Mouse (Mus musculus) hindbrain, embryonic 16.5 days (tissue): ENCODE data around the gene Arsg. TPM values are rescaled to one million over a fixed set of nuclear protein-coding genes. Genes with fewer than 3 reads are reported as not detected.

Source experiments
- ATAC-seq: fragments of 200-750 bp; cut with Nextera tagmentation; 2 replicates; pipeline ENCODE4 v1.8.0; 2017; ENCODE audit warnings: moderate TSS enrichment, moderate library complexity
- H3K27ac ChIP-seq: fragments of 300-500 bp; sonication (generic); 2 replicates; pipeline ENCODE4 v1.5.1; 2014; ENCODE audit warnings: low read depth, mild to moderate bottlenecking, control low read depth, low read length, moderate library complexity
- H3K27me3 ChIP-seq: fragments of 300-500 bp; sonication (generic); replicated peaks from 2 replicates; pipeline ENCODE4 v1.6.1; 2014; ENCODE audit warnings: low read length; ENCODE audit not compliant: control insufficient read depth, insufficient read depth
- H3K36me3 ChIP-seq: fragments of 300-500 bp; sonication (generic); 2 replicates; pipeline ENCODE4 v1.6.1; 2014; ENCODE audit warnings: mild to moderate bottlenecking, low read length, moderate library complexity, mixed read lengths; ENCODE audit not compliant: control insufficient read depth, insufficient read depth
- H3K4me1 ChIP-seq: fragments of 300-500 bp; sonication (generic); 2 replicates; pipeline ENCODE4 v1.6.1; 2014; ENCODE audit warnings: low read depth, low read length; ENCODE audit not compliant: control insufficient read depth, insufficient read depth
- H3K4me2 ChIP-seq: fragments of 300-500 bp; sonication (generic); 2 replicates; pipeline ENCODE4 v1.6.1; 2014; ENCODE audit warnings: mild to moderate bottlenecking, low read length, control low read depth, moderate library complexity
- H3K4me3 ChIP-seq: fragments of 300-500 bp; sonication (generic); 2 replicates; pipeline ENCODE4 v1.5.1; 2014; ENCODE audit warnings: mild to moderate bottlenecking, low read length, control low read depth, moderate library complexity
- H3K9ac ChIP-seq: fragments of 300-500 bp; sonication (generic); 2 replicates; pipeline ENCODE4 v1.6.1; 2014; ENCODE audit warnings: low read depth, mild to moderate bottlenecking, control low read depth, low read length, moderate library complexity
- H3K9me3 ChIP-seq: fragments of 300-500 bp; sonication (generic); 2 replicates; pipeline ENCODE4 v1.6.1; 2014; ENCODE audit warnings: mild to moderate bottlenecking, low read length, moderate library complexity; ENCODE audit not compliant: control insufficient read depth
- WGBS: fragments of 180-500 bp; shearing (Covaris S2); extraction: QIAGEN DNeasy Blood & Tissue Kit; methylation state at CpG from one replicate; pipeline ENCODE4 v1.1.7; 2014; 5-methylcytosine and 5-hydroxymethylcytosine counted together
- polyA plus RNA-seq: library from polyadenylated mRNA; unstranded; fragments of >200 nt; fragmentation: Nextera tagmentation; extraction: Ambion mirVana; gene quantifications from 2 replicates; pipeline ENCODE4 v1.2.1, GENCODE M21; 2015

The Arsg gene
- polyA plus RNA-seq, 1 experiment from 2014 or later = 8.0 TPM

- Histone ChIP-seq H3K27ac (no peak overlapping the region), H3K36me3 (peaks cover 3% of the 10 kb centered on the region; the same call in 1 of the 2 replicates), H3K4me1 (no peaks in the 10 kb centered on the region), H3K4me3 (no peak overlapping the region), H3K27me3 (no peaks in the 10 kb centered on the region), H3K9ac (no peak overlapping the region), H3K4me2 (no peak overlapping the region), H3K9me3 (no peaks in the 10 kb centered on the region)
- WGBS = 83% methylated on average over 5 of the region's 5 CpGs
- no peak for ATAC-seq
These were observed 12.6 kb upstream of the Arsg start for GRCm38 (mm10) chr11:109460586-109460985.

GRCm38 (mm10) chr11:109465068-109465467, 8.1 kb upstream of the Arsg start:
- Histone ChIP-seq H3K27ac (no peak overlapping the region), H3K4me3 (no peak overlapping the region), H3K27me3 (no peaks in the 10 kb centered on the region), H3K4me1 (no peaks in the 10 kb centered on the region), H3K4me2 (no peak overlapping the region), H3K9ac (no peak overlapping the region), H3K9me3 (no peaks in the 10 kb centered on the region), H3K36me3 (0 out of 2 replicates have a peak, but pooled peaks cover 3% of the 10 kb centered on the region)
- ATAC-seq = no peak
- WGBS = 96% methylated on average over 4 of the region's 4 CpGs

GRCm38 (mm10) chr11:109466987-109467386, 6.2 kb upstream of the Arsg start:
- no peak overlapping the region for H3K4me2 ChIP-seq
- 79% methylated on average over 8 of the region's 8 CpGs for WGBS
- 0 out of 2 replicates have a peak, but pooled peaks cover 3% of the 10 kb centered on the region for H3K36me3 ChIP-seq
- H3K4me3 ChIP-seq = no peak overlapping the region
- no peaks in the 10 kb centered on the region for H3K9me3 ChIP-seq
- peaks cover 6% of the 10 kb centered on the region for H3K4me1 ChIP-seq
- ATAC-seq = no peak
- no peaks in the 10 kb centered on the region for H3K27me3 ChIP-seq
- H3K9ac ChIP-seq = no peak overlapping the region
- no peak overlapping the region for H3K27ac ChIP-seq

GRCm38 (mm10) chr11:109468133-109468532, 5.0 kb upstream of the Arsg start:
- Histone ChIP-seq H3K9me3 (no peaks in the 10 kb centered on the region), H3K27me3 (no peaks in the 10 kb centered on the region), H3K9ac (no peak overlapping the region), H3K36me3 (no peaks in the 10 kb centered on the region), H3K27ac (no peak overlapping the region), H3K4me2 (no peak overlapping the region), H3K4me1 (peaks cover 9% of the 10 kb centered on the region), H3K4me3 (no peak overlapping the region)
- WGBS = 88% methylated on average over 5 of the region's 5 CpGs
- ATAC-seq = no peak

- no peak overlapping the region for H3K4me3 ChIP-seq
- no peak overlapping the region for H3K9ac ChIP-seq
- 79% methylated on average over 9 of the region's 9 CpGs for WGBS
- H3K36me3 ChIP-seq = no peaks in the 10 kb centered on the region
- no peaks in the 10 kb centered on the region for H3K27me3 ChIP-seq
- peaks cover 14% of the 10 kb centered on the region for H3K4me1 ChIP-seq
- ATAC-seq = no peak
- H3K9me3 ChIP-seq = no peaks in the 10 kb centered on the region
- no peak overlapping the region for H3K27ac ChIP-seq
- no peak overlapping the region for H3K4me2 ChIP-seq
These were observed 3.0 kb upstream of the Arsg start for GRCm38 (mm10) chr11:109470170-109470569.

GRCm38 (mm10) chr11:109470921-109471861, 2.0 kb upstream of the Arsg start:
- Histone ChIP-seq H3K36me3 (no peaks in the 10 kb centered on the region), H3K9me3 (no peaks in the 10 kb centered on the region), H3K4me1 (peaks cover 14% of the 10 kb centered on the region), H3K27ac (no peak overlapping the region), H3K27me3 (no peaks in the 10 kb centered on the region), H3K9ac (no peak overlapping the region; the same call in 1 of the 2 replicates), H3K4me3 (peak overlapping the region; percentile 85), H3K4me2 (peak overlapping the region; percentile 91)
- WGBS = 36% methylated on average over 15 of the region's 15 CpGs
- ATAC-seq = no peak

GRCm38 (mm10) chr11:109472171-109472691, 943 bp upstream of the Arsg start:
- Histone ChIP-seq H3K36me3 (no peaks in the 10 kb centered on the region), H3K9ac (peak overlapping the region; percentile 91), H3K27me3 (no peaks in the 10 kb centered on the region), H3K9me3 (no peaks in the 10 kb centered on the region), H3K4me1 (peaks cover 14% of the 10 kb centered on the region), H3K27ac (no peak overlapping the region; the same call in 1 of the 2 replicates), H3K4me3 (peak overlapping the region; percentile 85), H3K4me2 (peak overlapping the region; percentile 91)
- ATAC-seq = no peak
- under 1% methylated on average over 31 of the region's 33 CpGs for WGBS

- peak; percentile 62 for ATAC-seq
- Histone ChIP-seq H3K27me3 (no peaks in the 10 kb centered on the region), H3K4me2 (peak overlapping the region; percentile 91), H3K9me3 (no peaks in the 10 kb centered on the region), H3K4me3 (peak overlapping the region; percentile 85), H3K9ac (peak overlapping the region; percentile 91), H3K4me1 (peaks cover 14% of the 10 kb centered on the region), H3K27ac (peak overlapping the region; percentile 96), H3K36me3 (no peaks in the 10 kb centered on the region)
- 0% methylated on average over 10 of the region's 13 CpGs for WGBS
These were observed 378 bp upstream of the Arsg start for GRCm38 (mm10) chr11:109472821-109473170.

GRCm38 (mm10) chr11:109474086-109474742, 1.0 kb downstream of the Arsg start:
- peak overlapping the region; percentile 91 for H3K4me2 ChIP-seq
- 7% methylated on average over 14 of the region's 14 CpGs for WGBS
- peak overlapping the region; percentile 96 for H3K27ac ChIP-seq
- H3K27me3 ChIP-seq = no peaks in the 10 kb centered on the region
- H3K9me3 ChIP-seq = no peaks in the 10 kb centered on the region
- H3K4me1 ChIP-seq = peaks cover 14% of the 10 kb centered on the region
- peak overlapping the region; percentile 91 for H3K9ac ChIP-seq
- H3K4me3 ChIP-seq = peak overlapping the region; percentile 85
- ATAC-seq = peak; percentile 54
- H3K36me3 ChIP-seq = no peaks in the 10 kb centered on the region
